Mouse (Mus musculus): ENCODE measurements around the gene Dlec1. TPM values are rescaled to one million over a fixed set of nuclear protein-coding genes. Genes with fewer than 3 reads are reported as not detected.

Gene Dlec1
- total RNA-seq, 2 experiments from 2014 or later: 0.06 to 0.67 TPM

DNA sequence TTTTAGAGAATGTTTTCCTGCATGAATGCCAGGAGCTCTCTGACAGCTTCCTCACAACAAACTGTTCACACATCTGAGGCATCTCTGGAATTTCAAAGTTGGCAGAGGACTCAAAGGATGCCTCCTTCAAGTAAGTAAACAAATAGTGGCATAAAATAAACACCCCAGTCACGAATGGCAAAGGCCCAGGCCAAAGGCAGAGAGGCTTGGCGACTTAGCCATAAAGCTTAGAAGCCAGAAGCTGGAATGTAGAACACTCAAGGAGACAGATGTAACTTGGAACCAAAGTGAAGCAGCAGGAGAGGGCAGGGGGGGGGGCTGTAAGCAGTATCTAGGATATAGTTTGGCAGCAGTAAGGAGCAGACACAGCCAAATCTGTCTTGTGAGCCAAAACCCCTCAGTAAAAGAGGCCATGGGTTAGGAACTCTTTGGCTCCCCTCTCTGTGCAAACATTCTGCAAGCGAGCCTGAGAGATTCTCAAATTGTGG lies 79.0 kb downstream of the Dlec1 start:
- ATAC-seq (replicated peaks; ENCODE audit: poor library complexity, severe bottlenecking): no peak

GRCm38 (mm10) chr9:119192202-119192990 lies 90.1 kb downstream of the Dlec1 start:
- ATAC-seq (replicated peaks; ENCODE audit: poor library complexity, severe bottlenecking): no peak

Other genes with a start within 250 kb of the Dlec1 start
- 25.4 and 28.7 TPM in 2 replicates for gene Ctdspl, start 176.0 kb upstream of the Dlec1 start, total RNA-seq (2014; fragmentation: Nextera tagmentation)
- gene Ctdspl, start 176.0 kb upstream of the Dlec1 start, total RNA-seq (2017): 6.5 and 7.9 TPM in 2 replicates
- 33.5 and 42.4 TPM in 2 replicates for gene Vill, start 49.7 kb upstream of the Dlec1 start, total RNA-seq (2014; fragmentation: Nextera tagmentation)
- 23.7 and 34.9 TPM in 2 replicates for gene Vill, start 49.7 kb upstream of the Dlec1 start, total RNA-seq (2017)
- not detected in 2 replicates for gene Plcd1, start 9.0 kb upstream of the Dlec1 start, total RNA-seq (2014; fragmentation: Nextera tagmentation)
- not detected in 2 replicates for gene Plcd1, start 9.0 kb upstream of the Dlec1 start, total RNA-seq (2017)
- not detected in 2 replicates for gene Acaa1b, start 54.6 kb downstream of the Dlec1 start, total RNA-seq (2014; fragmentation: Nextera tagmentation)
- not detected in 2 replicates for gene Acaa1b, start 54.6 kb downstream of the Dlec1 start, total RNA-seq (2017)
- gene Gm47289, start 56.7 kb downstream of the Dlec1 start, total RNA-seq (2014; fragmentation: Nextera tagmentation): not detected in 2 replicates
- gene Gm47289, start 56.7 kb downstream of the Dlec1 start, total RNA-seq (2017): not detected in 2 replicates
- not detected in 2 replicates for gene Slc22a13, start 106.6 kb downstream of the Dlec1 start, total RNA-seq (2014; fragmentation: Nextera tagmentation)
- gene Slc22a13, start 106.6 kb downstream of the Dlec1 start, total RNA-seq (2017): not detected in 2 replicates
- 27.5 and 28.0 TPM in 2 replicates for gene Oxsr1, start 219.9 kb downstream of the Dlec1 start, total RNA-seq (2014; fragmentation: Nextera tagmentation)
- gene Oxsr1, start 219.9 kb downstream of the Dlec1 start, total RNA-seq (2017): 28.7 and 30.5 TPM in 2 replicates
- 26.4 and 40.6 TPM in 2 replicates for gene Acaa1a, start 237.2 kb downstream of the Dlec1 start, total RNA-seq (2014; fragmentation: Nextera tagmentation)
- gene Acaa1a, start 237.2 kb downstream of the Dlec1 start, total RNA-seq (2017): 21.2 and 26.2 TPM in 2 replicates
- 31.1 and 47.6 TPM in 2 replicates for gene Myd88, start 238.9 kb downstream of the Dlec1 start, total RNA-seq (2014; fragmentation: Nextera tagmentation)
- gene Myd88, start 238.9 kb downstream of the Dlec1 start, total RNA-seq (2017): 16.4 and 24.2 TPM in 2 replicates

All from granulocyte monocyte progenitor cell, adult 5-6 weeks (primary cell).